Mouse (Mus musculus): Measurements from ENCODE around the gene Prkg1.

Prkg1 gene

GRCm38 (mm10) chr19:30642629-30643170, 1122.1 kb downstream of the Prkg1 start:
- DNase-seq (ENCODE audit: extremely low spot score, low spot score) = no peak

- no peak for DNase-seq (ENCODE audit: extremely low spot score, low spot score)
These were observed 1127.4 kb downstream of the Prkg1 start for GRCm38 (mm10) chr19:30637471-30637870.

GRCm38 (mm10) chr19:30631051-30631450, 1133.8 kb downstream of the Prkg1 start:
- no peak for DNase-seq (ENCODE audit: extremely low spot score, low spot score)

- no peak for DNase-seq (ENCODE audit: extremely low spot score, low spot score)
These were observed 1138.8 kb downstream of the Prkg1 start for GRCm38 (mm10) chr19:30626036-30626435.

GRCm38 (mm10) chr19:30625391-30625790, 1139.4 kb downstream of the Prkg1 start:
- no peak for DNase-seq (ENCODE audit: extremely low spot score, low spot score)

GRCm38 (mm10) chr19:30623620-30624019, 1141.2 kb downstream of the Prkg1 start:
- no peak for DNase-seq (ENCODE audit: extremely low spot score, low spot score)

GRCm38 (mm10) chr19:30613150-30613865, 1151.5 kb downstream of the Prkg1 start:
- no peak for DNase-seq (ENCODE audit: extremely low spot score, low spot score)

GRCm38 (mm10) chr19:30586366-30586765, 1178.5 kb downstream of the Prkg1 start:
- no peak for DNase-seq (ENCODE audit: extremely low spot score, low spot score)

GRCm38 (mm10) chr19:30564516-30564915, 1200.3 kb downstream of the Prkg1 start:
- DNase-seq (ENCODE audit: extremely low spot score, low spot score) = no peak

- no peak for DNase-seq (ENCODE audit: extremely low spot score, low spot score)
These were observed 1201.0 kb downstream of the Prkg1 start for GRCm38 (mm10) chr19:30563876-30564275.

GRCm38 (mm10) chr19:30558024-30558423, 1206.8 kb downstream of the Prkg1 start:
- no peak for DNase-seq (ENCODE audit: extremely low spot score, low spot score)

- DNase-seq (ENCODE audit: extremely low spot score, low spot score) = peak; percentile 65
These were observed 1210.4 kb downstream of the Prkg1 start for GRCm38 (mm10) chr19:30554467-30554881.

GRCm38 (mm10) chr19:30553740-30554139, 1211.1 kb downstream of the Prkg1 start:
- DNase-seq (ENCODE audit: extremely low spot score, low spot score) = no peak

GRCm38 (mm10) chr19:30552260-30552659, 1212.6 kb downstream of the Prkg1 start:
- no peak for DNase-seq (ENCODE audit: extremely low spot score, low spot score)

- DNase-seq (ENCODE audit: extremely low spot score, low spot score) = no peak
These were observed 1214.8 kb downstream of the Prkg1 start for GRCm38 (mm10) chr19:30549854-30550647.

GRCm38 (mm10) chr19:30549044-30549853, 1215.6 kb downstream of the Prkg1 start, which contains the start of gene Dkk1:
Gene Dkk1 (minus strand): TSS chr19:30549665.
- DNase-seq (ENCODE audit: extremely low spot score, low spot score) = peak; percentile 73

GRCm38 (mm10) chr19:30548411-30549043, 1216.3 kb downstream of the Prkg1 start:
- DNase-seq (ENCODE audit: extremely low spot score, low spot score) = peak; percentile 53

- peak; percentile 45 for DNase-seq (ENCODE audit: extremely low spot score, low spot score)
These were observed 1225.4 kb downstream of the Prkg1 start for GRCm38 (mm10) chr19:30539365-30539941.

- no peak for DNase-seq (ENCODE audit: extremely low spot score, low spot score)
These were observed 1248.1 kb downstream of the Prkg1 start for GRCm38 (mm10) chr19:30516771-30517170.
